Mouse (Mus musculus) cerebellum, adult 2 months (tissue): ENCODE results near the gene Zfp846.

ENCODE experiments used
- CTCF ChIP-seq: fragments of 200-500 bp; IDR thresholded peaks from 2 replicates; pipeline ENCODE4 v1.5.1; 2011; ENCODE audit warnings: low read depth, mild to moderate bottlenecking, control low read depth, low read length, moderate library complexity, borderline replicate concordance; ENCODE audit not compliant: insufficient read depth
- POLR2A ChIP-seq: fragments of 200-500 bp; IDR thresholded peaks from 2 replicates; pipeline ENCODE4 v1.6.1; 2011; ENCODE audit warnings: low read length, control low read depth, borderline replicate concordance; ENCODE audit not compliant: insufficient read depth

- TF ChIP-seq CTCF (no peak), POLR2A (no peak)
These were observed 61.2 kb downstream of the Zfp846 start, which contains the start of gene Ubl5 for GRCm38 (mm10) chr9:20642101-20642895.
